In genomic region chr2:35649708-35650107, GRCm38 (mm10) we compare ENCODE assay signal across 9 mouse cellular contexts.
DNase-seq lines count a peak whose midpoint lies in the region; ATAC-seq and TF ChIP-seq lines count a peak whose summit lies in the region.
"Had no signal": no experiment of that assay in that cellular context is flagged by ENCODE, and none has a peak within 500 bp of the region (broad histone marks: within the 10 kb centered on the region; RNA-seq: fewer than 3 reads in every experiment).

No protein-coding gene starts in this region.

- peaks cover 3% of the 10 kb centered on the region for H3K4me1 ChIP-seq in ES-Bruce4 (ENCODE audit: control insufficient read depth, insufficient read depth, low read length)
- no peaks in the 10 kb centered on the region for H3K4me1 ChIP-seq in hindbrain, embryonic 11.5 days (replicated peaks; ENCODE audit: control insufficient read depth, insufficient read depth, low read length)
- H3K4me1 ChIP-seq in lung, postnatal 0 days (ENCODE audit: insufficient read depth, low read depth, low read length), result no peaks in the 10 kb centered on the region; the same call in 1 of the 2 replicates

- H3K9me3 ChIP-seq in ES-Bruce4 (replicated peaks; ENCODE audit: control insufficient read depth, insufficient read depth, low read length, poor library complexity, severe bottlenecking), result no peaks in the 10 kb centered on the region
- no peaks in the 10 kb centered on the region for H3K9me3 ChIP-seq in hindbrain, embryonic 11.5 days (ENCODE audit: control insufficient read depth, low read length)
- no peaks in the 10 kb centered on the region for H3K9me3 ChIP-seq in lung, postnatal 0 days (ENCODE audit: low read length)
- H3K9me3 ChIP-seq: embryonic facial prominence, embryonic 13.5 days had no signal

- DNase-seq in cerebellum, adult 11 months, result peak; percentile 73
- peak; percentile 67 for DNase-seq in forelimb bud, embryonic 11.5 days (ENCODE audit: low read depth, low spot score)
- peak; percentile 84 for DNase-seq in hindbrain, embryonic 11.5 days (ENCODE audit: low spot score)
- peak; percentile 60 for DNase-seq in layer of hippocampus, adult 9-11 months
- DNase-seq in lung, postnatal 0 days (ENCODE audit: low spot score), result peak; percentile 77
- DNase-seq in ovary, postnatal 36 days (ENCODE audit: low spot score), result peak; percentile 85
- DNase-seq in thymus, postnatal 10 days (ENCODE audit: low spot score in 2 of 2), result peak; percentile 46 to 84

- no peak for TF ChIP-seq EP300 in ES-Bruce4 (IDR thresholded peaks at IDR 0.05; ENCODE audit: insufficient read depth, low read depth, low read length)
- no peak for TF ChIP-seq EP300 in lung, postnatal 0 days (IDR thresholded peaks at IDR 0.05)

- no peaks in the 10 kb centered on the region for H3K27me3 ChIP-seq in ES-Bruce4 (ENCODE audit: control insufficient read depth, insufficient read depth, low read length, poor library complexity, severe bottlenecking)
- no peaks in the 10 kb centered on the region for H3K27me3 ChIP-seq in hindbrain, embryonic 11.5 days (ENCODE audit: control insufficient read depth, insufficient read depth, low read length)
- H3K27me3 ChIP-seq in lung, postnatal 0 days (replicated peaks; ENCODE audit: insufficient read depth, low read length), result no peaks in the 10 kb centered on the region
- H3K27me3 ChIP-seq: embryonic facial prominence, embryonic 13.5 days had no signal

- no peak for TF ChIP-seq POLR2A in ES-Bruce4 (IDR thresholded peaks at IDR 0.05; ENCODE audit: insufficient read depth, low read length)

- no peak overlapping the region for H3K4me2 ChIP-seq in hindbrain, embryonic 11.5 days (replicated peaks; ENCODE audit: low read depth, low read length)
- no peak overlapping the region for H3K4me2 ChIP-seq in lung, postnatal 0 days (replicated peaks; ENCODE audit: low read depth, low read length)
- H3K4me2 ChIP-seq: embryonic facial prominence, embryonic 13.5 days had no signal

- no peak overlapping the region for H3K9ac ChIP-seq in ES-Bruce4 (ENCODE audit: low read depth, poor library complexity, severe bottlenecking)
- no peak overlapping the region for H3K9ac ChIP-seq in hindbrain, embryonic 11.5 days (ENCODE audit: low read depth, low read length)
- no peak overlapping the region for H3K9ac ChIP-seq in lung, postnatal 0 days (replicated peaks; ENCODE audit: low read depth)
- H3K9ac ChIP-seq: embryonic facial prominence, embryonic 13.5 days had no signal

- TF ChIP-seq CTCF in ES-Bruce4 (IDR thresholded peaks at IDR 0.05; ENCODE audit: low read depth, low read length), result peak; percentile 89
- peak; percentile 98 for TF ChIP-seq CTCF in lung, postnatal 0 days (IDR thresholded peaks at IDR 0.05)

- 28% methylated on average over 4 of the region's 4 CpGs for WGBS in hindbrain, embryonic 11.5 days
- WGBS in lung, postnatal 0 days, result 39% methylated on average over 4 of the region's 4 CpGs

- ATAC-seq in hindbrain, embryonic 11.5 days (ENCODE audit: low FRiP score), result peak; percentile 58; the same call in 1 of the 2 replicates
- peak; percentile 64 for ATAC-seq in lung, postnatal 0 days

- no peak overlapping the region for H3K27ac ChIP-seq in ES-Bruce4 (ENCODE audit: insufficient read depth, low read length)
- no peak overlapping the region for H3K27ac ChIP-seq in hindbrain, embryonic 11.5 days (ENCODE audit: low read depth, low read length)
- H3K27ac ChIP-seq in lung, postnatal 0 days (ENCODE audit: low read length), result no peak overlapping the region
- H3K27ac ChIP-seq: embryonic facial prominence, embryonic 13.5 days had no signal

- no peak overlapping the region for H3K4me3 ChIP-seq in ES-Bruce4 (ENCODE audit: low read depth, low read length)
- H3K4me3 ChIP-seq in hindbrain, embryonic 11.5 days (ENCODE audit: low read depth, low read length), result no peak overlapping the region
- H3K4me3 ChIP-seq in lung, postnatal 0 days (ENCODE audit: low read depth, low read length), result no peak overlapping the region
- H3K4me3 ChIP-seq: embryonic facial prominence, embryonic 13.5 days had no signal

- H3K36me3 ChIP-seq in ES-Bruce4 (ENCODE audit: control insufficient read depth, insufficient read depth, low read length, poor library complexity, severe bottlenecking), result no peaks in the 10 kb centered on the region
- H3K36me3 ChIP-seq in hindbrain, embryonic 11.5 days (ENCODE audit: control insufficient read depth, insufficient read depth, low read length), result no peaks in the 10 kb centered on the region
- H3K36me3 ChIP-seq in lung, postnatal 0 days (ENCODE audit: insufficient read depth, low read length), result no peaks in the 10 kb centered on the region
